Mouse (Mus musculus) C2C12 (cell line): ENCODE measurements around the gene Psmb2.

Experiments used
- CEBPB ChIP-seq: IDR thresholded peaks from one replicate; pipeline ENCODE4 v1.6.1; 2011; ENCODE audit warnings: low read depth, mild to moderate bottlenecking, control low read depth, moderate library complexity
- CTCF ChIP-seq: IDR thresholded peaks from one replicate; pipeline ENCODE4 v1.5.1; 2011; ENCODE audit not compliant: control insufficient read depth, insufficient read depth, insufficient read length
- MAX ChIP-seq: IDR thresholded peaks from one replicate; pipeline ENCODE4 v1.6.1; 2011; ENCODE audit warnings: mild to moderate bottlenecking, control low read depth
- MYOD1 ChIP-seq: IDR thresholded peaks from one replicate; pipeline ENCODE4 v1.6.1; 2011; ENCODE audit warnings: low read depth; ENCODE audit not compliant: control insufficient read depth, insufficient read length
- USF1 ChIP-seq: IDR thresholded peaks from one replicate; pipeline ENCODE4 v1.6.1; 2011; ENCODE audit warnings: low read depth, mild to moderate bottlenecking, control low read depth, moderate library complexity

DNA sequence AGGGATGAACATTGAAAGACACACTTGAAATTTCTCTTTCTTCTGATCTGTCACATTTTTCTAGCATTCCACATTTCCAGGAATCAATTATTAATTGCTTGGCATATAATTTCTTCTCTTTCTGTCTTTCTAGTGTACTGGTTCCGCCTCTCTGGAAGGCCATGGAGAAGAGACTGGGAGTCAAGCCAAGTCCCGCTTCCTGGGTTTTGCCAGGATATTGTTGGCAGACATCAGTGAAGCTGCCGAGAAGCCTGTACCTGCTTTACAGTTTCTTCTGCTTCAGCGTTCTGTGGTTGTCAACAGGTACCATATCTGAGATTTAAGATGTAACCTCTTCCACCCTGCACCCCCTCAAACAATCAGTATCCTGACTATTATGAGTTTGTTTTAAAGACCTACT lies 79.3 kb downstream of the Psmb2 start:
- TF ChIP-seq CTCF (no peak), MYOD1 (no peak), USF1 (no peak), MAX (no peak), CEBPB (no peak)
